Mouse (Mus musculus) frontal cortex, adult 2 months (tissue): ENCODE measurements at regions not wholly inside any gene's neighbourhood (a gene's known extent, or its start where the extent isn't known, plus 50 kb on each side); places are given as distances from the start of the nearest gene placed in this dataset.

Source experiments
- DNase-seq, 2 experiments: peaks; one replicate each; pipeline ENCODE4 v3.0.0; 2022; ENCODE audit warnings: low spot score in 1 of 2; ENCODE audit errors: extremely low spot score in 1 of 2

DNA sequence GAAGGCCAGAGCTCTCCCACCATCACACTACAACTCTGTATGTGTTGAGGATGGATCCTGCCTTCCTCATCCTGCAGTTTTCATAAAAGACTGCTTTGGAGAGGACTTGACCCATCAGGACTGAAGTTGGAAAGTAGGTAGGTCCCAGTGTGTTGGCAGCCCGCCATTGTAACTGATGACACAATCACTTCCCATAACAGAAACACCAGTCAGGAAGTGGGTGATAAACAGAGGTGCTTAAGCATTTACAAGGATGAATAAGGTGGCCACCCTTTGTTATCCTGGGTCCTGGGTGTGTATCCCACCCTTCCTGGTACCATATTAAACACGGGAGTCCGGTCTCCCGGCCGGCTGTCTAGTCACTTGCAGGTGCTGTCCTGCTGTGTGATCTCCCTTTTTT, 118.3 kb downstream of the Snx10 start:
- DNase-seq: no peak

DNA sequence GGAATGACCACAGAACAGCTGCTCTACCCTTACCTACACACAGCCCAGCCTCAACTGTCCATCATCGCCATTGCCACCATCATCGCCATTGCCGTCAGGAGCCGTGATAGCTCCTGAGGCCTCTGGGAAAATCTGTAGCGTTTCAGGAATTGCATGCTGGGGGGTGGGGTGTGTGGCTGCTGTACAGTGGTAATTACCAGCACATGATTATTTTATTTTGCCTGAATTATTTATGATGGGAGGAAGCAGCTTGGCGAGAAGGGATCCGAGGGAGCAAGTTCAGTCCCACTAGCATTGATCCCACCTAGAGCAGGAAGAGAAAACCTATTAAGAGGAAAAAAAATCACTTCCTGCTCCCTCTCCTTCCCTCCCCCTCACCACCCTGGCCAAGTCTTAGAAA, 125.1 kb downstream of the Snx10 start:
- no peak for DNase-seq

DNA sequence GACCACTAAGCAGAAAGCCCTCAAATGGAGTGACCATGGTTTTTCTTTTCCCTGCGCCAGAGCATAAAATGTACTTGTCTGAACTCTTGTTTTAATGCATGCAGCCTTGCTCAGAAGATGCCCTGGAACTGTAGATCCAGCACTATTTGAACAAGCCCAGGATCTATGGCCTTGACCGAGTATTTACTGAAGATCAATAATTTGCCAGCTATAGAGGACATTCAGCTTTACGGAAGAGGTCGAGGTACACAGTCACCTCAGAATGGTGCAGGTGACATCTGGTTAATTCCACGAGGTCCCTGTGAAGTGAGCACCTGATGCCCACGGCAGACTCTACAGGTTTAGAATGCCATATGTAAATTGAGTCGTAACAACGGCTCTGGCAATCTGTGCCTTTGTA, 130.1 kb downstream of the Snx10 start:
- no peak for DNase-seq

DNA sequence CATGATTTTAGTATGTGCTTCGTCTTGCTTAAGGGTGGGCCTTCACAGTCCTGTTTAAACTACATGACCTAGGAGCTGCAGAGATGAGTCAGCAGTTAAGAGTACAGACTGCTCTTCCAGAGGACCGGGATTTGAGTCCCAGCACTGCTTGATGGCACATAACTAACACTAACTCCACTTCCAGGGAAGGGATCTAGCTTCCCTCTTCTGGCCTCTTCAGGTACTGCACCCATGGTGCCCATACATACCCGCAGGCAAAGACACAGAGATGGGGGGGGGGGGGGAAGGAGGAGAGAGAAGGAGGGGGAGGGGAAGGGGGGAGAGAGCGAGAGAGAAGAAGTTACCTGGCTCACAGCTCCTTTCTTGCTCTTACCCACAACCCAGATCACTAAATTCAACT, 131.3 kb downstream of the Snx10 start:
- DNase-seq: no peak

DNA sequence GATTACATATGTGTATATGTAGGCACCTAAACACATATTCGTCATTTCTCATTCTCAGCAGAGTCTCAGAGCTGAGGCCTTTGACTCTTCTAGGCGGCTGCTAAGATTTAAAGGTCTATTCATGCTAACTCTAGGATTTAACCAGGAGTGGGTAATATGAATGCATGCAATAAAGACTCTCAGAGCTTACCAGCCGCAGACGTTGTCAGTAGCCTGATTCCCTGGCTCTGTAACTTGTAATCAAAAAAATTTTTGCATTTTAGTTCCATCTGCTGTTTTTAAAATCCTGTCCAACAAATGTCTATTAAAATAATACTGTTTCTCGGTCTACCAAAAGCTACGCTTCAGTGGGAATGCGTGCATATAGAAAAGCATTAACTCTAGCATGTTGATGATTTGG, 132.4 kb downstream of the Snx10 start:
- DNase-seq: no peak

DNA sequence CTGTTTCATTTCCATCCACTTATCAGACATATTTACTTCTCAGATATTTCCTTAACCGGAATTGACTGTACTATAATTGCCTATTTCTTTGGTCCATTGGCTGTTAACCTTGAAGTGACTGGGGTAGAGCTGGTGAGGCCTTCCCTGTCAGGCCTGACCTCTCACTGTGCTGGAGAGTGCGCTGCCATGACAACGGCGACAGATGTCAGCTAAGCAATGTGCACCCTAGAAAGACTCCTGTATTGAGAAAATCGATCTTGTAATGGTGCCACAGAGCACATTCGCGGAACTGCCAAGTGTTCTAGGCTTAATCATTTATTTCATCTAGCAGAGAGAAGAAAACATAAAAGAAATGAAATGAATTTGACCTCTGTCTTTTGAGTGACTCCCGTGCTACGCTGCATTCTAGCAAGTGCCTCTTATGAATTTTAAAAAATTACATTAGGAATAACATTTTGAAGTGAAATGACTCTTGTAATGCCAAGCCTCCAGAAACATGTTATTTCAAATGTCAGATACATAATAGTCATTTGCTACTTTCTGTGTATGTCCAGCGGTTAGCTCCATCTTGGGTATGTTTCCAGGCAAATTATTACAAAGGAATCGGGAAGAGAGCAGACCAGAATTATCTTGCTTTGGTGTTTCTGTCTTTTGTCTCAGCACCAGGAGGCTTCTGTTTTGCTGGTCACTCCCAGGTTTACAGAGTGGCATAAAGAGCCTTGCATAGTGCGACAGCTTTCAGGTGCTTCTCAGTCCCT, 133.4 kb downstream of the Snx10 start:
- no peak for DNase-seq

DNA sequence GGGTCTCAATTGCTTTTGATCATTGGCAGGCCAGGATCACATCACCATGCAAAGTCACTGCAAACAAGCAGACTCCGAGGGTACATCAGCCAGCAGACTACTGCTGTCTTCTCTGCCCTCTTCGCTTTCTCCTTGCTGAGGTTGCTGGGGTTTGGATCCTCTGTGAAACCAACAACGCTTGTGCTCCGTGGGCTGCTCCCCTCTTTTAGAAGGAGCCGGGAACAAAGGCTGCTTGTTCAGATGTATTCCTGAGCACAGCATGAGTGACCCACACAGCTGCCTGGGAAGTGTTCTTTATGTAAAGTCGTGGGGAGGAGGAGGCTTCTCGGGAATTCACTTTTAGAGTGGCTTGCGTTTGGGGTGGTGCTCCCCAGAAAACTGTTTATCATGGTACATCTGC, 134.7 kb downstream of the Snx10 start:
- no peak for DNase-seq

DNA sequence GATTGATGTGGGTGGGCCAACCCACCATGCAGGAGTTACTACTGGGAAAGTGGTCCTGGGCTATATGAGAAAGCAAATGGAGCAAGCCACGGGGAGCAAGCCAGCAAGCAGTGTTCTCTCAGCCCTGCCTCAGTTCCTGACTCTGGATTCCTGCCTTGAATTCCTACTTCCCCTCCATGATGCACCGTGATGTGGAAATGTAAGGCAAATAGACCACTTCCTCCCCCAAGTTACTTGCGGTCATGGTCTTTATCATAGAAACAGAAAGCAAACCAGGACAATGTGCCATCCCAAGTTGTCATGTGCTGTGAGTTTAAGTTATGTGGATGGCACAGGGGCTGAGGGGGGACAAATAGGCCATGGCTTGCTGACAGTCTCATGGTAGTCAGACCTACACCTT, 139.5 kb downstream of the Snx10 start:
- DNase-seq: no peak

DNA sequence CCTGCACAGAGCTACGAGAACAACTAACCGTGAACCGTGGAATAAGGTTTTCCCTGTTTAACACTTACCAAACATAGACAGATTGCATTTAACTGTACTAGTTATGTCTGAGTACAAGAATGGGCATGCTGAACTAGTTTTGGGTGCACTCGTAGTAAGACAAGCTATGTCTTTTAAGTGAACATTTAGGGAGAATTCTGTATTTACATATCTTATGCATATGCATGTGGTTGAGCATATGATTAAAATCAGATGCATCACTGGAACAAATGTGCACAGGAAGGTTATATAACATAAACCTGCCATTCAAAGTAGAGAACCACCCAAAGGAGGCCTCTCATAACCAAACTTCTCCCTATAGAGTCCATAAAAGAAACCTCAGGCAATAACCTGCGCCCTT, 140.3 kb downstream of the Snx10 start:
- no peak for DNase-seq

DNA sequence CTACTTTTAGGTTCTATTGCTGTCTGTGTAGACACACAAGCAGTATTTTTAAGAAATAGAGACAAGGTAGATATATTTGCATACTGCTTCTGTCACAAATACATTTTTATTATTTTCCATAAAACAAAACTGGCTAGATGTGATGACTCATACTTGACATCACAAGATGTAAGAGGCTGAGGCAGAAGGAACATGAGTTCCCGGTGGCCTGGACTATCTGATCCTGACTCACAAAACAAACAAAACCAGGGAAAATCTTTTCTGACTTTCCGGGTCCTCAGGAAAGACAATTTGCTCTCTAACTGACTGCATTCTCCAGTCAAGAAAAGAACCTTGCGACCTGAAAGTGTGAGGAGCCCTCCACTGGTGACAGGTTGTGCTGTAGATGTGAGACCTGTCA, 143.3 kb downstream of the Snx10 start:
- DNase-seq: no peak

DNA sequence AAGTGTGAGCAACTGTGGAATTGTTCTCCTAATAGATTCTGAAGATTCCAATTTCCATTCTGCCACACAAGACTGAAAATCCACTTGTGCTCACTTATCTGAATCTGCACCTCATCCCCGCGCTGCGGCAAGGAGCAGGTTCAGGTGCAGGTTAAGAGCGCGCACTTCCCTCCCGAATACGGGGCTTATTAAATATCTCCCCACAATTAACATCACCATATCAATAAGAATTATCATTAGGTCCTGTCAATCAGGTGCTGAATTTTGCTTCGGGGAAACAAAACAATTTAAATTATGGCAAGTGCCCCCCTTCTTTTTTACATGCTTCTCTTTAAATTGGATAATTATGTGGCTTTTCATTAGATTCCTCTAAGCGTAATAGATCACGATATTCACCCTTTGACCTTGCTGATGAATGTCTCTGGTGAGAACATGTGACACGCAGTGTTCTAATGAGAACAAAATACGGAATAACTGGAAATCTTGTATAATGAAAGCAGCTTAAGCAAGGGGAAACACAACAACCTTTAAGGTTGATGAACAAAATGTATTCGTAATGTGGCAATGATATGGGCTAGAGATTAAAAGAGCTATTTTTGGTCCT, 151.7 kb downstream of the Snx10 start:
- no peak for DNase-seq

DNA sequence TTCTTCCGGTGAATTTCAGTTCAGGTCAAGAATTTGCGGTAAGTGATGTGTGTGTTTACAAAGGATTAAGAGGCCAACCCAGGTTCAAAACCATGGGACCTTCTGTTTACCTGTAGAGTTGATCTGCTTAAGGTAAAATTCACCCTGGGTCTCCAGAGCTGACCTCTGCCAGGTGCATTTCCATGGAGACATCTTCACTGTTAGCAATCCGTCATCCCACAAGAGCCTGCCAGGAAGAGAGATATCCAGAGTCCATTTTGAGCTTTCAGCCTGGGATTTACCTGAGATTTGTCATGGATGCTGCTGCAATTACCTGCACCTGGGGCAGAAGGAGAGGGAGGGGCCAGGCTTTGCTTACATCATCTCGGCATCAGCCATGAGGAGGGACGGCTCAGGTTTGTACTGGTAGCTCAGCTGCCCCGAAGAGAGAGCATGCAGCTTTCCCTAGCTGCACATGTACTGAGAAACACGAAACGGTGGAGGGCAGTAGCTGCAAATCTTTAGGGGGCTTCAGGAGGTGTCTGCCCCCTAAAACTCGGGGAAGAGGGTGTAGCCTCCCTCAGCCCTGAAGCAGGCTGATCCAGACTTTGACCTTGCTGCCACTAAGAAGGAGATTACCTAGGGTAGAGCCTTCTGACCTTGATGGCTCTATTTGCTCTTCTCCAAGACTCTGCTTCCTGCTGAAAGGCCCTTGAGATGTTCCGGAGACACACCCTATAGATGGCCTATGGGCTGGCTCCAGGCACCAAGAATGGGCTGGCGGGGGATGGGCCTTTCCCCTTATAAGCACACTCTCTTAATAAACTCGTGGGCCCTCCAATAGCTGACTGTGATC, 153.7 kb downstream of the Snx10 start:
- no peak for DNase-seq

DNA sequence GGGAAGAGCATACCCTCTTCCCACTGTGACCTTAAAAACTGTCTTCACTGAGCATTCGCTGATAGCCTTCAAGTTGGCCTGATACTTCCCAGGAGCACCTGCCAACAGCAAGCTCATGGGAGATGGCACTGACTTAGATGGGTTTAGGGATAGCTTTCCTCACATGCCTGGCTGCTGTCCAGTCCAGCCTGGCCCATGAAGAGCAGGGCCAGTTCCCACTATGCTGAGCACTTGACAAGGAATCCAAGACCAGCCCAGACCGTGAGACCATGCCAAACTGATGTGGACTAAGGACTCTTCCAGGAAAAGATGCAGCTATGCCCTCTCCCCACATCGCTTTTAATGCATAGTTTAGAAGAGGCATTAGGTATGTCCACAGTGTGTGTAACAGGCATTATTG, 155.0 kb downstream of the Snx10 start:
- no peak for DNase-seq

DNA sequence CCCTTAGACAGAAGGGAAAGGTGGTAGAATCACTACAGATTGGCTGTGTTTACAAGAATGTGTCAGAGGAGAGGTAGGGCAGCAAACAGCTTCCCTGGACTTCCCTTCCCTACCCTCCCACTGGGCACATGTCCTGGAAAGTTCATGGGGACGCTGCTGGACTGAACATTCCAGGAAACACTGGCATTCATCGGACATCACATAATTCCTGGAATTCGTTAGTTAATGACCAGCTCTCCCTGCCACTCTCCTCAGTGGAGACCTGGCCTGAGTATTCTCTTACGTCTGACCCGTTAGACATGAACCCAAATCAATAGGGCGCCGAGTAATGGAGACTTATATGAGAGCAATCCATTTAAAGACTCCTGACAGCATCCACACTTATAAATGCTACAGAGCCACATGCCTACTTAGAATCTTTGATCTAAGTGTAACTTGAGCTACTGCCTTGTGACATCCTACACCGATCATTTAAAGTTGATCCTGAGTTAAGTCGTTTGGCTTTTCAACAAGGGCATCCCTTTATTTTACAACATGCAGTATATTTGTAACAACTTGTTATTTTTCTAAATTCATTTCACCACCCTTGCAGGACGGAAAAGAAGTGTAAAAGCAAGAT, 156.6 kb downstream of the Snx10 start:
- DNase-seq: no peak

DNA sequence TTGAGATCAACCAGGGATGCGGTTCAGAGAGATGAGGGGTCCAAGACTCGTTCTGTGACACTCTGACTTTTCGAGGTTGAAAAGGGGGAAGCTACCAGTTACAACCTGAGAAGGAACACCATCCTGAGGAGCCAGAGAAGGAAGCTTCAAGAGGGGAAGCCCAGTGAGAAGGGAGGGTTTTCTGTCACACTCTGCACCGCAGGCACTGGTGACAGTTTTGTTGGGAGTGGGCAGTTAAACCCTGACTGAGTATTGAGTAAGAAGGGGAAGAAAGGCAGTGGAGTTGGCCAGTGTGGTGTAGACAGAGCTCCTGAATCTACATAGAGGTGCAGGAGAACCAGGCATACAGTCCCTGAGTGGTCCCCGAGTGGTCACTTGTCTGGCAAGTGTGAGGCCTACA, 159.4 kb downstream of the Snx10 start:
- DNase-seq: no peak

DNA sequence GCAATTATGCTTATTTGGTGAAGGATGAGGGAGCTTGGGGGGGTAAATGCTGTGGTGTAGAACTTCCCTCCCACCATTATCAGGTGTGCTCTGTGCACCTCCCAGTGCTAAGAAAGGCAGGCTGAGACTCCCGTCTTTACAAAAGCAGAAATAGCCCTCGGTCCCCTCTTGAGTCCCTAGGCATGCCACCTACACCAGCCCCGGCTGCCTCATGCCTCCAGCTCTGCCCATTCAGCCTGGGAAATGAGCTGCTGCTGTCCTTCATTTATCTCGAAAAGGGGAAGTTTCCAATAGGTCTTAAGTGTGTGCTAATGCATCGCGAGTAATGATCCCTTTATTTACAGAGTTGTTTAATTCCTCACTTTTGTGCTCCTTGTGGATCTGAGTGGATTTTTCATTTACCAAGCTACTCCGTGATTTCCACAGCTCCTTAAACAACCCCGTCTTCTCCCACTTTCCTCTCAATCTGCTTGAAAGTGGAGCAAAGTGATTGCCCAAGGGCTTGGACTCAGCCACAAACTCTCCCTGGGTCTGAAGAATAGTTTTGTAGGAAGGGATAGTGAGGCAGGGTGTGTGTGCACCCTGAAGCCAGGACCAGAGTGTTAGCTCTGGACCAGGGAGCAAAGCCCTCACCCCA, 162.1 kb downstream of the Snx10 start:
- no peak for DNase-seq

DNA sequence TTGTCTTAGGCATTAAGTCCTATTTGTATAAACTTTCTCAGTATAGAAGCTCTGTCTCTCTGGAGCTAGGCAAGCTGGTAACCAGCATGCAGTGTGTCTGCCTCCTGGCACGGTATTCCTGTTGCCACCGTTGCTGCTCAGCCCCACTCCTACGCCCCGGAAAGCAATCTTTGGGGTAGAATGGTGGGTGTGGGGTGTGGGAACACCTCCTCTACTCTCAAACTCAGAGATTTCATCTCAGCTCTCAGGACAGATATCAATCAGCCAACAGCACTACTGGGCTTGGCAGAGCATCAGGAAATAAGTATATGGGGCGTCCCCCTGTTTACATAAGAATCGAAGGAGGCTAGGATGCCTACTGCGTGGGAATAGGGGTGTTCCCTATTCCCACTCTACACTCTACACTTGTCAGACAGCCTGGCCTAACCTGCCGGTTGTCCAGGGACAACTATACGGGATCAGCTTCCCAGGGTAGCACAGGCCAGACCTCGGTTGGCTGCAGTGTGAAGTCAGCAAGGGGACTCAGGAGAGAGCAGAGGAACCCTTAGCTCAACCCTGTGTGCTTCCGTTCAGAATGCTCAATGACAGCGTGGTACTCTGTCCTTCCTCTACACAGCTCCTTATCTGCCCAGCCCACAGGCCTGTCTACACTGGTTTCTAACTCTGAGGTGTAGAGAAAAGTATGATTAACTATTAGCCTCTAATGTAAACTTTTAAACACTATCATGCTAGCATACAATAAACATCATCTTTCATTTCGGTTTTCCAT, 167.3 kb downstream of the Snx10 start:
- DNase-seq: peak in 1 of 2 experiments; percentile 43

DNA sequence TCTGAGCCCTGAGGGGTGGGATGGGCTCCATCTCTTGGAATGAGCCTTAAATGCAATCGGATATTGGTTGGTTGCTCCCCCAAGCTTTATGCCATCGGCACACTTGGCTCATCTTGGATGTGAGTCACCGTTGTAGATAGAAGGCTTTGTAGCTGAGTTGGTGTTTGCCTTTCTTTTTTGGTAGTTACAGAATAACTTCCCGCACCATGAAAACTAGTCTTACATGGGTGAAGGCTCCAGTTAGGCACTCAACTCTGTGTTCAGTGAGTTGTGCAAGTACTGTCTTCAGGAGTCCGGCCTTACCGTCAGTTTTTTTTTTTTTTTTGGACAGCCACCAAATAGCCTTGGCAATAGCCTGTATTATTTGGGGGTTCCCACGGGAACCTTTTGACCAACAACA, 170.3 kb downstream of the Snx10 start:
- no peak for DNase-seq

DNA sequence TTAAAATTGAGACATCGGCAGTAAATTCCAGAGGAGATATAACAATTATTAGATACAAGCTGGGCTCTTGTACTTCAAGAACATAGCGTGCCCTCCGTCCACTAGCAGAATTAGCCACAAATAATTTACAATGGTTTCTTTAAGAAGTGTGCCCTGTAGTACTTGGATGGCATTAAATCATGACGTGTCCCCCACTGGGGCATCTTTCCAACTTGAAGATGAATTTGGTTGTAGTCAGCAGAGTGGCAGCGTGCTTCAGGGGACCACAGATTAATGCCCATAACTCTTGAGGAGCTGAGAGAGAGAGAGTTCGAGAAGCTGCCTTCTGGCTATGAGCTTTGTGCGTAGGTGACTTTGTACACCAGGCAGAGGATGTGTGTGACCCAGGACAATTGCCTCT, 172.7 kb downstream of the Snx10 start:
- DNase-seq: no peak

DNA sequence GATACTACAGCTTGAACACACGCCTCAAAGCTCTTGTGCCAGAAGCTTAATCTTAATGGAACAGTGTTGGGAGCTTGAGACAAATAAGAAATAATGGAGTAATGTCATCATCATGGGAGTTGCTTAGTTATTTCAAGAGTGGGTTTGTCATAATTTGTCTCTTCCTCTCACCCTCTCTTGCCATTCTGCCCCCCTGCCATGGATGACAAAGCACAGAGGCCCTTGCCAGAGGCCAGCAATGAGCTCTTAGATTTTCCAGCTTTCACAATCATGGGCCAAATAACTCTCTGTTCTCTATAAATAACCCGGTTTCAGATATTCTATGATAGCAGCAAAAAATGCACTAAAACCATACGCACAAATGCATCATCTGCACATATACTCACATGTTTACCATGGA, 174.1 kb downstream of the Snx10 start:
- no peak for DNase-seq
